Mouse (Mus musculus): ENCODE data around the gene Cd300lg. TPM values are rescaled to one million over a fixed set of nuclear protein-coding genes. Genes with fewer than 3 reads are reported as not detected.

Gene Cd300lg
- polyA plus RNA-seq, 1 experiment from 2014 or later, result 0.43 TPM

DNA sequence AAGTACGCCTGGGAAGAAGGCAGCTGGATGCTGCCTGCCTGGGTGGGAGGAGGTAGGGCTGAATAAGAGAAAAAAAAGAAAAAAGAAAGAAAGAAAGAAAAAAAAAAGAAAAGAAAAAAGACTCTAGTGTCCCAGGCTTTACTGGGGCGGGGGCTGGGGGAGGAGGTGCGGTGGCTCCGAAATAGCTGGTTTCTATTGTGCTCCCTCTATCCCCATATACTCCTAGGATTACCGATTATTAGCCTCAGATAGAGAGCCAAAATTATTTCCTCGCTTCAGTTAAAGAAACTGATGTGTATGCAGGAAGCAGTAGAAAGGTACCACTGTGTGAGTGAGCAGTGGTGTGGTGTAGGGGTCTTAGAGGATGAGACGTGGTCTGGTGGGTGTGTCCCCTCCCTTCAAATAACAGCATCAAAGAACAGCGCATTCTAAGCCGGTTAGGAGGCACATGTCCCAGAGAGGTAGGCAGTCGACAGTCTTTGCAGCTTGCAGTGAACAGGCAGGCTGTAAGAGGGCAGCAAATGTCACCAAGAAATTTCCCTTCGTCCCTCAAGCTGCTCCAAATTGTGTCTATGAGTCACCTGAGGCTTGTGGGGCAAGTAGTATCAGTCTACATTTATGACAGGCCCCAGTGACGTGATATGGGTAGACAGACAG, 13.8 kb upstream of the Cd300lg start:
- 2% methylated on average over 12 of the region's 12 CpGs for WGBS
- peak; percentile 65 for ATAC-seq (replicated peaks)
- H3K4me1 ChIP-seq, result peaks cover 31% of the 10 kb centered on the region

DNA sequence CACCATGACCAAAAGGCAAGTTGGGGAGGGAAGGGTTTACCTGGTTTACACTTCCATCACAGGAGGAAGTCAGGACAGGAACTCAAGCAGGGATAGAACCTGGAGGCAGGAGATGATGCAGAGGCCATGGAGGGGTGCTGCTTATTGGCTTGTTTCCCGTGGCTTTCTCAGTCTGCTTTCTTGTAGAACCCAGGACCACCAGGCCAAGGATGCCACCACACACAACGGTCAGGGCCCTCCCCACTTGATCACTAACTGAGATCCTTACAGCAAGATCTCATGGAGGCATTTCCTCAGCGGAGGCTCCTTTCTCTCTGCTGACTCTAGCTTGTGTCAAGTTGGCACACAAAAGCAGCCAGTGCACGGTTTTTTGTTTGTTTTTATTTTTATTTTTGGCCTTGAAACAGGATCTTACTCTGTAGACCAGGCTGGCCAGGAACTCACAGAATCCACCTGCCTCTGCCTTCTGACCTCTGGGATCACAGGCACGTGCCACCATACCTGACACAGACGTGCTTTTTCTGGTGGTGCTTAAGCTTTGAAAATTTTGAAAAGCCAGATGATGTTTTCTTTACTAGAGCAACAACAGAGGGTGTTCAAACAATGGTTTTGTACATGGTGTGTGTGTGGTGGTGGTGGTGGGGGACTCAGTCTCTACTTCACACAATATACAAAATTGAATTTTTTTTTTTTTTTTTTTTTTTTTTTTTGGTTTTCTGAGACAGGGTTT, 13.1 kb upstream of the Cd300lg start, which contains the start of gene Mpp3:
Gene Mpp3 (minus strand): TSS at position 375 of the 730 bp plus-strand sequence.
- Histone ChIP-seq H3K27ac (peak within 1 kb of the TSS; percentile 91), H3K27me3 (replicated peaks) (no peaks in the 10 kb centered on the region), H3K9ac (peak within 1 kb of the TSS; percentile 75), H3K9me3 (no peaks in the 10 kb centered on the region), H3K4me2 (peak within 1 kb of the TSS; percentile 65), H3K4me3 (peak within 1 kb of the TSS; percentile 71), H3K4me1 (peaks cover 31% of the 10 kb centered on the region), H3K36me3 (replicated peaks) (no peaks in the 10 kb centered on the region)
- WGBS, result 76% methylated on average over 6 of the region's 6 CpGs
- ATAC-seq (replicated peaks), result no peak

More for the DNA sequence above, 13.8 kb upstream of the Cd300lg start:
- H3K36me3 ChIP-seq (replicated peaks), result no peaks in the 10 kb centered on the region
- no peaks in the 10 kb centered on the region for H3K9me3 ChIP-seq
- H3K27me3 ChIP-seq (replicated peaks), result no peaks in the 10 kb centered on the region
- H3K27ac ChIP-seq, result peak overlapping the region; percentile 91
- H3K9ac ChIP-seq, result peak overlapping the region; percentile 75
- H3K4me2 ChIP-seq, result peak overlapping the region; percentile 65
- H3K4me3 ChIP-seq, result peak overlapping the region; percentile 71

GRCm38 (mm10) chr11:102029304-102029703, 12.0 kb upstream of the Cd300lg start:
- Histone ChIP-seq H3K27me3 (replicated peaks) (no peaks in the 10 kb centered on the region), H3K9me3 (no peaks in the 10 kb centered on the region), H3K4me2 (no peak overlapping the region), H3K9ac (no peak overlapping the region), H3K4me1 (peaks cover 28% of the 10 kb centered on the region), H3K36me3 (replicated peaks) (no peaks in the 10 kb centered on the region), H3K4me3 (no peak overlapping the region), H3K27ac (no peak overlapping the region)
- no peak for ATAC-seq (replicated peaks)
- 92% methylated on average over 4 of the region's 4 CpGs for WGBS

DNA sequence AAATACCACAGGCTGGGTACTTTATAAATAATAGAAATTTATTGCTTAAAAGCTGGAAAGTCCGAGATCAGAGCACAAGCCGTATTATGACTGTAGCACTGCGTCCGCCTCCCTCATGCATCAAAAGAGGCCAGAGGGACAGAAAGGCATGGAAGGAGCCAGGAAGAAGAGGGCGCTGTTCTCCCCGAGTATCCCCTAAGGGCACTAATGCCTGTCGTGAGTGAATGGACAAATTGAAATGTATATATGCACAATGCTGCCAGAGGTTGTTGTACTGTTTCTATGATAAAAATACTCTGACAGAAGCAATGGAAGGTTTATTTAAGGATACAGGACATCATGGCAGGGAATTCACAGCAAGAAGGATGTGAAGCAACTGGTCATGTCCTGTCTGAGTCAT, 11.3 kb upstream of the Cd300lg start:
- Histone ChIP-seq H3K36me3 (replicated peaks) (no peaks in the 10 kb centered on the region), H3K9ac (no peak overlapping the region), H3K27me3 (replicated peaks) (no peaks in the 10 kb centered on the region), H3K4me1 (peaks cover 23% of the 10 kb centered on the region), H3K4me3 (no peak overlapping the region), H3K9me3 (no peaks in the 10 kb centered on the region), H3K27ac (no peak overlapping the region), H3K4me2 (no peak overlapping the region)
- 23% methylated on average over 7 of the region's 7 CpGs for WGBS
- no peak for ATAC-seq (replicated peaks)

DNA sequence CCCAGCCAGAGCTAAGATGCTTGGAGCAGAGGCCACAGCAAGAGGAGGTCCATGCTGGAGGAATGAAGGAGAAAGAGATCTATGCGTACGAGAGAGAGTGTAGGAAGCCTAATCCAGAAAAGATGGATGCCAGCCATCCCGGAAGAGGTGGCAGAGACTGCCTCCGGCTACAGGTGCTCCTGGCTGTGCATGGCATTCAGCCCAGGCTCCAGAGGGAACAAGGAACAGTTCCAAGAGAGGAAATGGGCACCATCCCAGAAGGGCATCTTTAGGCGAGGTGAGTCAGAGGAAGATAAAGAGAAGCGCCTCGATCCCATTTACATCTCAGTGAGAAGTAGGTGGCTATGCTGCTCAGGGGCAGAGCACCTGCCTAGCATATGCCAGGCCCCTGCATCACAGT, 10.2 kb upstream of the Cd300lg start:
- H3K4me1 ChIP-seq, result peaks cover 12% of the 10 kb centered on the region
- 73% methylated on average over 7 of the region's 7 CpGs for WGBS
- no peak overlapping the region for H3K4me2 ChIP-seq
- no peaks in the 10 kb centered on the region for H3K36me3 ChIP-seq (replicated peaks)
- no peaks in the 10 kb centered on the region for H3K27me3 ChIP-seq (replicated peaks)
- H3K9me3 ChIP-seq, result no peaks in the 10 kb centered on the region
- H3K27ac ChIP-seq, result no peak overlapping the region
- ATAC-seq (replicated peaks), result no peak
- H3K4me3 ChIP-seq, result no peak overlapping the region
- no peak overlapping the region for H3K9ac ChIP-seq

- Histone ChIP-seq H3K4me1 (peaks cover 3% of the 10 kb centered on the region), H3K4me2 (no peak overlapping the region), H3K36me3 (replicated peaks) (no peaks in the 10 kb centered on the region), H3K27ac (no peak overlapping the region), H3K9ac (no peak overlapping the region), H3K9me3 (no peaks in the 10 kb centered on the region), H3K27me3 (replicated peaks) (no peaks in the 10 kb centered on the region), H3K4me3 (no peak overlapping the region)
- ATAC-seq (replicated peaks), result no peak
- WGBS, result 93% methylated on average over 12 of the region's 12 CpGs
Observed at GRCm38 (mm10) chr11:102033055-102033591, 8.2 kb upstream of the Cd300lg start.

DNA sequence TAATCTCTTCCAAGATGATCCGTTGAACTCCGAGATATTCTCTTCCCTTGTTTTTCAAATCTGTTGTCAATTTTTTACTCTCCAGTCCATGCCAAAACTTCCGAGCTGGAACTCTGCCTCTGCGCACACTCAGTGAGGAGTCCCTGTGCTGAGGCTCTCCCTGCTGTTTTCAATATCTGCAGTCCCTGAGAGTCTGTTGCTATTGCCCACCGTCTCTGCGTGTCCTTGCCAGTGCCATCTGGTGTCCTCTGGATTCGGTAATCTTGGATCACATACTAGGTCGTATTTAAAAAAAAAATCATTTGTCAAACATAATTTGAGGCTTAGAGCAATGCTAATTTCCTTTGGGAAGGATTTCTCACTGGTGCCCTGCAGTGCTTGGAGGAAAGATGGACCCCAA, 6.4 kb upstream of the Cd300lg start:
- no peaks in the 10 kb centered on the region for H3K27me3 ChIP-seq (replicated peaks)
- 55% methylated on average over 8 of the region's 8 CpGs for WGBS
- H3K36me3 ChIP-seq (replicated peaks), result no peaks in the 10 kb centered on the region
- H3K9ac ChIP-seq, result no peak overlapping the region
- no peaks in the 10 kb centered on the region for H3K9me3 ChIP-seq
- H3K4me1 ChIP-seq, result 0 out of 2 replicates have a peak, but pooled peaks cover 4% of the 10 kb centered on the region
- ATAC-seq (replicated peaks), result no peak
- H3K4me3 ChIP-seq, result no peak overlapping the region
- no peak overlapping the region for H3K4me2 ChIP-seq
- H3K27ac ChIP-seq, result no peak overlapping the region

DNA sequence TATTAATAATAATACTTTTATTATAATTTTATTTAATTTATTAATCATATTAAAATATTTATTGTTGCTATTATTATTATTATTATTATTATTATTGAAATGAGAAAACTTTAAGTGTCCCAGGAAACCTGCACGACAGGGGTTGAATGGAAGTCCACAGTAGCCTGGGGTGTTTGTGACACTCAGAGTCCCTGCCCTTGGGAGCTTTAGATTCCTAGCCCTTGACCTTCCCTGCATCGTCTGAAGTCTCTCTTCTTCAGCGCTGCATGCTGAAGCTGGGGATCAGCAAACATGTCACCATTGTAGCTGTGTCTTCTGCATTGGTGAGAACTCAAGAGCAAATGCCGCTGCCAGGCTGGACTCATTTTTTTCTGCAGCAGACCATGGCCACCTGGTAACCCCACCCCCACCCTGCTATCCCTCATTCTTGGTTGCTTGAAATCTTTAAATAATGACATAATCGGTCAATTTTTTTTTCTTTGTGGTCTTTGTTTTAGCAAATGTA, 5.8 kb upstream of the Cd300lg start:
- Histone ChIP-seq H3K4me2 (no peak overlapping the region), H3K9ac (no peak overlapping the region), H3K36me3 (replicated peaks) (no peaks in the 10 kb centered on the region), H3K27ac (no peak overlapping the region), H3K4me1 (peaks cover 8% of the 10 kb centered on the region; the same call in 1 of the 2 replicates), H3K4me3 (no peak overlapping the region), H3K27me3 (replicated peaks) (no peaks in the 10 kb centered on the region), H3K9me3 (no peaks in the 10 kb centered on the region)
- 68% methylated on average over 5 of the region's 5 CpGs for WGBS
- no peak for ATAC-seq (replicated peaks)

GRCm38 (mm10) chr11:102036336-102036735, 5.0 kb upstream of the Cd300lg start:
- Histone ChIP-seq H3K9ac (no peak overlapping the region), H3K27me3 (replicated peaks) (no peaks in the 10 kb centered on the region), H3K4me1 (peaks cover 8% of the 10 kb centered on the region; the same call in 1 of the 2 replicates), H3K9me3 (no peaks in the 10 kb centered on the region), H3K27ac (no peak overlapping the region), H3K4me2 (no peak overlapping the region), H3K4me3 (no peak overlapping the region), H3K36me3 (replicated peaks) (no peaks in the 10 kb centered on the region)
- ATAC-seq (replicated peaks), result no peak
- WGBS, result 81% methylated on average over 7 of the region's 7 CpGs

DNA sequence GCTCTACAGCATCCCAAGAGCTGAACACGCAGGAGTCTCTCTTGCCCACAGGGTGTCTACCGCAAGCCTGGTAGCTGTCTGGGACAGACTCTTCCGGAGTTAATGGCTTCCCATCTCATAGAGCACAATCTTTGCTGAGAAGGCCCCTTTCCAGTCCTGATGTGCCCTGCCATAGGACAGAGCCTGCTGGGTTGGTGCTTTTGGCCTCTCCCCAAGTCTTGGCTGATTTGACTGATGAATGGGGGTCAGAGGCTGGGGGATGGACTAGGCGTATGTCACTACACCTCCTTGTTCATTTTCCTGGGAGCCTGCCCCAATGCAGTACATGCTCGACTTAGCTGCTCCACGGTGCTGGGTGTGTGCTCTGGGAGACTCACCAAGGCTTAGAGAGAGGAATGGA, 3.5 kb upstream of the Cd300lg start:
- peaks cover 8% of the 10 kb centered on the region; the same call in 1 of the 2 replicates for H3K4me1 ChIP-seq
- no peaks in the 10 kb centered on the region for H3K27me3 ChIP-seq (replicated peaks)
- no peaks in the 10 kb centered on the region for H3K36me3 ChIP-seq (replicated peaks)
- no peak overlapping the region for H3K4me2 ChIP-seq
- H3K27ac ChIP-seq, result no peak overlapping the region
- no peak overlapping the region for H3K4me3 ChIP-seq
- 85% methylated on average over 6 of the region's 6 CpGs for WGBS
- no peak for ATAC-seq (replicated peaks)
- H3K9ac ChIP-seq, result no peak overlapping the region
- H3K9me3 ChIP-seq, result no peaks in the 10 kb centered on the region

DNA sequence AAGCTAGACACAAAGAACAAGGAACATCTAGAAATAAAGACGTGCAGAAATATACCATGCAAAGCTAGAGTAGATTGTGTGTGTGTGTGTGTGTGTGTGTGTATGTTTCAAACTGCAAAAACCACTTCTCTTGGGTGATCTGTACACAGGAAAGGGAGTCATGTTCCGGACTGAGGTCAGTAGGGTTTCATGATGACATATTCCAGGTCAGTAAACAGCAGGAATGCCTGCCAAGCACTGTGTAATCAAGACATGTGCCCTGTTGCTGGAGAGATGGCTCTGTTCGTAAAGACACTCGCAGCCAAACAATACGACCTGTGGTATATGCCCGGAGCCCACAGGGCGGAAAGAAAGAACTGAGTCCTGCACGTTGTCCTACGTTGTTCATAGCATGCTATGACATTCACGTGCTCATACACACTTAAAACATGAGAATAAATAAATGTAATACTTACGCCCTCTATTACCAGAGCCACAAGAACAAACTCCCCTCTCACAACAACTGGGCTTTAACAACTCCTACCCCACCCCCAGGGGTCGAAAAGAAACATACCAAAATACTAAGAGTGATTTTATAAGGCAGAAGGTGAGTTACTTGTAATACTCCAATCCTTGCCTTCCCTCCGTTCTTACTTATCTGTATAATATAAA, 1.7 kb upstream of the Cd300lg start:
- H3K9ac ChIP-seq, result no peak overlapping the region
- 54% methylated on average over 13 of the region's 13 CpGs for WGBS
- no peak overlapping the region for H3K4me3 ChIP-seq
- H3K27me3 ChIP-seq (replicated peaks), result no peaks in the 10 kb centered on the region
- peaks cover 8% of the 10 kb centered on the region; the same call in 1 of the 2 replicates for H3K4me1 ChIP-seq
- ATAC-seq (replicated peaks), result no peak
- H3K27ac ChIP-seq, result no peak overlapping the region
- H3K9me3 ChIP-seq, result no peaks in the 10 kb centered on the region
- no peaks in the 10 kb centered on the region for H3K36me3 ChIP-seq (replicated peaks)
- H3K4me2 ChIP-seq, result no peak overlapping the region

DNA sequence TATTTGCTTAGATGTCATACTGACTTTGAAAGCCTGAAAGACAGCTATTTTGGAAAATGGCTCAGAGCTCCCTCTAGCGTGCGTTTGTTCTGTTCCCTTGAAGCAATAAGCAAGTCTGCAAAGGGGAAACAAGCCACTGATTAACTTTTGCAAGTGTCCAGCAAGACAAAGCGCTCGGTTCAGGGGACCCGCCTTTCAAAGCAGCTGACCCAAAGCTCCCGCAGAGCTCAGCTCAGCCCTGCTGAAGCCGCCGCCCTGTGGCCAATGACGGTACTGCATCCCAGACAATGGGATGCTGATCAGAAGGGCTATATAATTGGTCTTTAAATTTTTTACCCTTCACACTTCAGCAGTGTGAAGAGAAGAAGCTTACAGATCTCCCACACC, 1.2 kb upstream of the Cd300lg start:
- no peaks in the 10 kb centered on the region for H3K9me3 ChIP-seq
- H3K4me2 ChIP-seq, result no peak overlapping the region
- no peaks in the 10 kb centered on the region for H3K27me3 ChIP-seq (replicated peaks)
- ATAC-seq (replicated peaks), result no peak
- H3K4me1 ChIP-seq, result peaks cover 8% of the 10 kb centered on the region; the same call in 1 of the 2 replicates
- no peak overlapping the region for H3K27ac ChIP-seq
- no peaks in the 10 kb centered on the region for H3K36me3 ChIP-seq (replicated peaks)
- H3K9ac ChIP-seq, result no peak overlapping the region
- no peak overlapping the region for H3K4me3 ChIP-seq
- under 1% methylated on average over 9 of the region's 9 CpGs for WGBS

All from midbrain, embryonic 15.5 days (tissue).